Mouse (Mus musculus): ENCODE data around the gene Klk13.

Klk13 gene

GRCm38 (mm10) chr7:43771916-43772315, 59.5 kb downstream of the Klk13 start:
- DNase-seq (ENCODE audit: low spot score): no peak

GRCm38 (mm10) chr7:43772901-43773300, 60.5 kb downstream of the Klk13 start:
- DNase-seq (ENCODE audit: low spot score): no peak

- DNase-seq (ENCODE audit: low spot score): no peak
Observed at GRCm38 (mm10) chr7:43774364-43774763, 62.0 kb downstream of the Klk13 start, which contains the start of gene Klk11. Klk11 (plus strand) TSS chr7:43774604.

GRCm38 (mm10) chr7:43774802-43775201, 62.4 kb downstream of the Klk13 start:
- no peak for DNase-seq (ENCODE audit: low spot score)

GRCm38 (mm10) chr7:43775311-43776057, 63.1 kb downstream of the Klk13 start:
- DNase-seq (ENCODE audit: low spot score): no peak

- no peak for DNase-seq (ENCODE audit: low spot score)
Observed at GRCm38 (mm10) chr7:43776506-43776905, 64.1 kb downstream of the Klk13 start.
